Mouse (Mus musculus): ENCODE results near the gene U2af2. TPM values are rescaled to one million over a fixed set of nuclear protein-coding genes. Genes with fewer than 3 reads are reported as not detected.
A peak's percentile ranks its signal among the peaks of the same experiment; 100 is the strongest.

Gene U2af2
- total and polyA plus RNA-seq, 2 experiments = 30.4 to 90.4 TPM

DNA sequence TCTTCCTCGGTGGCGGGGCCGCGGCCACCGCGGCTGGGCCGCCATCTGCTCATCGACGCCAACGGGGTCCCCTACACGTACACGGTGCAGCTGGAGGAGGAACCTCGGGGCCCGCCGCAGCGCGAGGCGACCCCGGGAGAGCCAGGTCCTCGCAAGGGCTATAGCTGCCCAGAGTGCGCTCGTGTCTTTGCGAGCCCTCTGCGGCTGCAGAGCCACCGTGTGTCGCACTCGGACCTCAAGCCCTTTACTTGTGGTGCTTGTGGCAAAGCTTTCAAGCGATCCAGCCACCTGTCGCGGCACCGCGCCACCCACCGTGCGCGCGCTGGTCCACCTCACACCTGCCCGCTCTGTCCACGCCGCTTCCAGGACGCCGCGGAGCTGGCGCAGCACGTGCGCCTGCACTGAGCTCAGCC is 9.0 kb upstream of the U2af2 start:
- Histone ChIP-seq H3K36me3 (ENCODE audit: control insufficient read depth, insufficient read depth, low read length) (no peaks in the 10 kb centered on the region), H3K79me2 (ENCODE audit: control insufficient read depth, insufficient read depth, low read length) (no peaks in the 10 kb centered on the region), H3K4me3 (ENCODE audit: insufficient read depth, low read depth, low read length) (no peak overlapping the region; the same call in 1 of the 2 replicates), H3K9ac (ENCODE audit: low read depth, low read length) (no peak overlapping the region), H3K27ac (replicated peaks; ENCODE audit: insufficient read depth, low read depth, low read length) (no peak overlapping the region), H3K4me1 (ENCODE audit: control insufficient read depth, insufficient read depth, low read length) (peaks cover 3% of the 10 kb centered on the region), H3K27me3 (ENCODE audit: control insufficient read depth, insufficient read depth, low read length) (peaks cover 22% of the 10 kb centered on the region)
- WGBS = 12% methylated on average over 45 of the region's 45 CpGs
- DNase-seq (ENCODE audit: extremely low read depth, low read depth, low spot score) = no peak
- no peak for TF ChIP-seq CTCF (IDR thresholded peaks at IDR 0.05; ENCODE audit: low read depth, low read length)
- no peak for TF ChIP-seq POLR2A (IDR thresholded peaks at IDR 0.05; ENCODE audit: extremely low read depth, insufficient read depth, low read length)

DNA sequence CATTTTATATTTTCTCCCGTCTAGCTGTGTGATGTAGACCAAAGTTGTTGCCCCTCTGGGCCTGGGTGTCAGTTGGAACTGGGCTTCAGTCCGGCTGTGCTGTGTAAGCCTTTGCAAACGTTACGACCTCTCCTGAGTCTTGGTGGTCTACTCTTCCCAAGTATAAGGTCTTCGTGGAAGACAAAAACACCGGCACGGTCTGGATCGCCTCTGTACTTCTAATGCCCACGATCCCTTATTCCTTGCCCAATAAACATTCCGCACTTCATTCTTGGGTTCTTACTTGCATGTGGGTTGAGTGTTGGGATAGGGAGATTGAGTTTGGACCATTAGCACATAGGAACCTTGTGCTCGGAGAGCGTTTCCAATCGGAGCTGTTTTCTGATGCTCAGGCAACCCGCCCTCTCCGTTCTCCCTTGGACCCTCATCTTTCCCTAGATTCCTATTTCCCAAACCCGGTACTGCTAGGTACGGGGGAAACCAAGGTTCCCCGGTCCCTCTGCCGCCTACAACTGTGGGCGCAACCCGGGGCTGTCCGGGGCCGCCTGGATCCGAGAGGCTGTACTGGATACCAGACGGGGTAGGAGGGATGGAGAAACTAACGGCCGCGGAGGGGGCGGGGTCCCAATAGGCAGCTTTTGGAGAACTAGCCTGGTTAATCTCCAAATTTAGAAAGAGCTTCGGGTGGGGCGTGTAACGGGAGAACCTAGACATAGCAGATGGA is 8.3 kb upstream of the U2af2 start:
- no peak for DNase-seq (ENCODE audit: extremely low read depth, low read depth, low spot score)
- peaks cover 22% of the 10 kb centered on the region for H3K27me3 ChIP-seq (ENCODE audit: control insufficient read depth, insufficient read depth, low read length)
- H3K4me1 ChIP-seq (ENCODE audit: control insufficient read depth, insufficient read depth, low read length) = peaks cover 3% of the 10 kb centered on the region
- H3K79me2 ChIP-seq (ENCODE audit: control insufficient read depth, insufficient read depth, low read length) = no peaks in the 10 kb centered on the region
- TF ChIP-seq POLR2A (IDR thresholded peaks at IDR 0.05; ENCODE audit: extremely low read depth, insufficient read depth, low read length) (no peak), CTCF (IDR thresholded peaks at IDR 0.05; ENCODE audit: low read depth, low read length) (no peak)
- H3K27ac ChIP-seq (replicated peaks; ENCODE audit: insufficient read depth, low read depth, low read length) = no peak overlapping the region
- H3K9ac ChIP-seq (ENCODE audit: low read depth, low read length) = no peak overlapping the region
- no peak overlapping the region for H3K4me3 ChIP-seq (ENCODE audit: insufficient read depth, low read depth, low read length)
- 18% methylated on average over 32 of the region's 32 CpGs for WGBS
- no peaks in the 10 kb centered on the region for H3K36me3 ChIP-seq (ENCODE audit: control insufficient read depth, insufficient read depth, low read length)

DNA sequence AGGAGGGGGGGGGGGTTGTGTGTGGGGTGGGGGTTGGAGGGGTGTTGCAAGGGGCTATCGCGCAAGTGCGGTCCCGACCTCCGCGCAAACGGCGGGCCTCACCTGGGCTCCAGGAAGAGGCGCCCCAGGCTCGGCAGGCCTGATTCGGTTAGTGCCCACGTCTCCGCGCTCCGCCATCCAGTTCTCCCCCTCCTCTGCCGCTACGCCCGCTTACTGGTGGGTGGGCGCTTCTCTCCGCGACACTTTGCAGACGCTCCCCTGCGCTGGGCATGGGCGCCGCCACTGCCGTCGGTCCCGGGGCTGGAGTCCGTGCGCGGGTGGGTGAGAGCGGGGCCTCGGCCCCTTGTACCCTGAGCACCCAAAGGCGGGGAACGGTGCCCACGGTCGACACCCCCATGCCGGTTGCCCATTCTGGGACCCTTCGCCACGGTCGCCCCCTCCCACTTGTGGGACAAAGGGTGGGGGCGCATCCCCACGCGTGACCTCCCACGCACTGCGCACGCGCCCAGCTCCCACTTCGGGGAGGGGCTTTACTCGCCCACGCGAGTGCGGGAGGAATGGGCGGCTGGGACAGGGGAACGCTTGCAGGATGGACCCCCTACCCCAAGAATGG is 5.2 kb upstream of the U2af2 start:
- Histone ChIP-seq H3K4me1 (ENCODE audit: control insufficient read depth, insufficient read depth, low read length) (peaks cover 3% of the 10 kb centered on the region), H3K36me3 (ENCODE audit: control insufficient read depth, insufficient read depth, low read length) (no peaks in the 10 kb centered on the region), H3K27me3 (ENCODE audit: control insufficient read depth, insufficient read depth, low read length) (peaks cover 22% of the 10 kb centered on the region), H3K9ac (ENCODE audit: low read depth, low read length) (no peak overlapping the region), H3K4me3 (ENCODE audit: insufficient read depth, low read depth, low read length) (no peak overlapping the region), H3K27ac (replicated peaks; ENCODE audit: insufficient read depth, low read depth, low read length) (no peak overlapping the region), H3K79me2 (ENCODE audit: control insufficient read depth, insufficient read depth, low read length) (no peaks in the 10 kb centered on the region)
- DNase-seq (ENCODE audit: extremely low read depth, low read depth, low spot score) = no peak
- TF ChIP-seq POLR2A (IDR thresholded peaks at IDR 0.05; ENCODE audit: extremely low read depth, insufficient read depth, low read length) (no peak), CTCF (IDR thresholded peaks at IDR 0.05; ENCODE audit: low read depth, low read length) (no peak)
- WGBS = 4% methylated on average over 52 of the region's 55 CpGs

DNA sequence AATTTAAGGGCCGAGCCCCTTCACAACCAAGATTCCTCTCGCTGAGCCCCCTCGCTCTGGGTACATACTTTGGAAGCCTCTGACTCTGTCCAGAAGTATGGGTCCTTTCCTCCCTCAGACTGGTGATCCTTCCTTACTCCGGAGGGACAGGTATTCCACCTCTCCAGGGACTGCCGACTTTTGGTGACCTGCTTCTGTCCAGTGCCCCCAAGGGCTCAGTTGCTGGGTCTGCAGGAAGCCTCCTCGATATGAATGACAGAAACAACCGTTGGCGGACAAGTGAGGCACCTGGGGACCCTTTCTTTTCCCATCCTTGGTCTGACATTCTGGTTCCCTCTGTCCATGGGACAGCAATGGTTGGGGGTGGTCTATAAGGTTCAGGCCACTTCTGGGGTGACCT is 4.6 kb upstream of the U2af2 start:
- Histone ChIP-seq H3K9ac (ENCODE audit: low read depth, low read length) (no peak overlapping the region), H3K27me3 (ENCODE audit: control insufficient read depth, insufficient read depth, low read length) (peaks cover 22% of the 10 kb centered on the region), H3K79me2 (ENCODE audit: control insufficient read depth, insufficient read depth, low read length) (no peaks in the 10 kb centered on the region), H3K27ac (replicated peaks; ENCODE audit: insufficient read depth, low read depth, low read length) (no peak overlapping the region), H3K4me3 (ENCODE audit: insufficient read depth, low read depth, low read length) (no peak overlapping the region), H3K4me1 (ENCODE audit: control insufficient read depth, insufficient read depth, low read length) (peaks cover 1% of the 10 kb centered on the region; the same call in 1 of the 2 replicates), H3K36me3 (ENCODE audit: control insufficient read depth, insufficient read depth, low read length) (no peaks in the 10 kb centered on the region)
- 47% methylated on average over 8 of the region's 8 CpGs for WGBS
- TF ChIP-seq POLR2A (IDR thresholded peaks at IDR 0.05; ENCODE audit: extremely low read depth, insufficient read depth, low read length) (no peak), CTCF (IDR thresholded peaks at IDR 0.05; ENCODE audit: low read depth, low read length) (no peak)
- DNase-seq (ENCODE audit: extremely low read depth, low read depth, low spot score) = no peak

DNA sequence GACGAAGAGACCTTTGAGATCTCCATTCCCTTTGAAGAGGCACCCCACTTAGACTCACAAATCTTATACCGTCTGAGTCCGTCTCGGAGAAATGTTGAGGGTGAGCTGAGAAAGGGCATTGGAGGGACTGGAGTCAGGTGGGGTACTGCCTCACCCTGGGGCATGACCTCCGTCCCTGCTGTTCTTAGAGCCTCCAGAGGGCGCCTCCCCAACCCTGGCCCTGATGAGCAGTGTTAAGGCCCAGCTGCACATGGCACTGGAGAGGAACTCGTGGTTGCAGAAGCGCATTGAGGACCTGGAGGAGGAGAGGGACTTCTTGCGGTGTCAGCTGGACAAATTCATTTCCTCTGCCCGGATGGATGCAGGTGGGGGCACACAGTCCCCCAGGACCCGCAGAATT is 4.1 kb upstream of the U2af2 start:
- TF ChIP-seq CTCF (IDR thresholded peaks at IDR 0.05; ENCODE audit: low read depth, low read length) (peak; percentile 42), POLR2A (IDR thresholded peaks at IDR 0.05; ENCODE audit: extremely low read depth, insufficient read depth, low read length) (no peak)
- no peak for DNase-seq (ENCODE audit: extremely low read depth, low read depth, low spot score)
- Histone ChIP-seq H3K9ac (ENCODE audit: low read depth, low read length) (no peak overlapping the region), H3K36me3 (ENCODE audit: control insufficient read depth, insufficient read depth, low read length) (no peaks in the 10 kb centered on the region), H3K79me2 (ENCODE audit: control insufficient read depth, insufficient read depth, low read length) (peaks cover 2% of the 10 kb centered on the region; the same call in 1 of the 2 replicates), H3K27ac (replicated peaks; ENCODE audit: insufficient read depth, low read depth, low read length) (no peak overlapping the region), H3K4me1 (ENCODE audit: control insufficient read depth, insufficient read depth, low read length) (peaks cover 1% of the 10 kb centered on the region; the same call in 1 of the 2 replicates), H3K27me3 (ENCODE audit: control insufficient read depth, insufficient read depth, low read length) (peaks cover 19% of the 10 kb centered on the region), H3K4me3 (ENCODE audit: insufficient read depth, low read depth, low read length) (no peak overlapping the region)
- 38% methylated on average over 11 of the region's 11 CpGs for WGBS

DNA sequence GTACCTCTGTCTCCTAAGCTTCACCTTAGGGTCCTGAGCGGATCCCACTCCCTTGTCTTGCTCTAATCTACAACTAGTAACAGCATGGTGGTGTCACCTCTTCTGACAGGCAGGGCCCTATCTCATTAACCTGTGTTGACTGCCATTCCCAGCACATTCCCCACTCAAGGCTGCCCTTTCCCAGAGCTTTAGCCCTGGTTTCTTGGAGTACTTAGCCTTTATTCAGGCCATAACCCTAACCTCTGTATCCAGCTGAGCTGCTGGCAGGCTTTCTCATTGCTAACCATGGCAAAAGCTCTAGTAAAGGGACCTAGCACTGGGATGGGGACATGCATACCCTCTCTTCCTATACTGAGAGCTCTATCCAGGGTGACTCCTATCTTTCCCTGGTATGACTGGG is 3.3 kb upstream of the U2af2 start:
- Histone ChIP-seq H3K79me2 (ENCODE audit: control insufficient read depth, insufficient read depth, low read length) (peaks cover 6% of the 10 kb centered on the region; the same call in 1 of the 2 replicates), H3K27ac (replicated peaks; ENCODE audit: insufficient read depth, low read depth, low read length) (no peak overlapping the region), H3K36me3 (ENCODE audit: control insufficient read depth, insufficient read depth, low read length) (no peaks in the 10 kb centered on the region), H3K27me3 (ENCODE audit: control insufficient read depth, insufficient read depth, low read length) (peaks cover 12% of the 10 kb centered on the region), H3K9ac (ENCODE audit: low read depth, low read length) (no peak overlapping the region), H3K4me3 (ENCODE audit: insufficient read depth, low read depth, low read length) (no peak overlapping the region), H3K4me1 (ENCODE audit: control insufficient read depth, insufficient read depth, low read length) (peaks cover 5% of the 10 kb centered on the region; the same call in 1 of the 2 replicates)
- TF ChIP-seq POLR2A (IDR thresholded peaks at IDR 0.05; ENCODE audit: extremely low read depth, insufficient read depth, low read length) (no peak), CTCF (IDR thresholded peaks at IDR 0.05; ENCODE audit: low read depth, low read length) (no peak)
- 88% methylated on average over 1 of the region's 1 CpGs for WGBS
- DNase-seq (ENCODE audit: extremely low read depth, low read depth, low spot score) = no peak
